Mouse (Mus musculus): Measurements from ENCODE around the gene Dab1.

- no peak for TF ChIP-seq MYC (IDR thresholded peaks at IDR 0.05; ENCODE audit: low read depth, low read length)
- no peak for TF ChIP-seq TBP (IDR thresholded peaks at IDR 0.05; ENCODE audit: low read depth, low read length)
- no peak for TF ChIP-seq USF1 (IDR thresholded peaks at IDR 0.05; ENCODE audit: low read depth, low read length)
- TF ChIP-seq UBTF (IDR thresholded peaks at IDR 0.05; ENCODE audit: borderline replicate concordance, insufficient read depth, low read depth, low read length) = no peak
- TF ChIP-seq ELF1 (IDR thresholded peaks at IDR 0.05; ENCODE audit: low read depth, low read length) = no peak
- TF ChIP-seq POLR2A (IDR thresholded peaks at IDR 0.05; ENCODE audit: control insufficient read depth in 1 of 2, insufficient read depth in 1 of 2, low read depth in 1 of 2, low read length in 2 of 2, poor library complexity in 1 of 2) = no peak
- no peak for TF ChIP-seq GATA1 (IDR thresholded peaks at IDR 0.05; ENCODE audit: low read depth, low read length)
- TF ChIP-seq ZKSCAN1 (IDR thresholded peaks at IDR 0.05; ENCODE audit: low read depth, low read length) = no peak
- TF ChIP-seq RCOR1 (IDR thresholded peaks at IDR 0.05; ENCODE audit: low read depth, low read length) = no peak
- no peak for TF ChIP-seq CTCF (IDR thresholded peaks at IDR 0.05 in 2 of 3, conservative IDR thresholded peaks at IDR 0.05 in 1 of 3; ENCODE audit: control insufficient read depth in 1 of 3, insufficient read depth in 1 of 3, low read depth in 2 of 3, low read length in 3 of 3, poor library complexity in 1 of 3, severe bottlenecking in 1 of 3)
- no peak for TF ChIP-seq EP300 (IDR thresholded peaks at IDR 0.05; ENCODE audit: low read depth in 1 of 2, low read length in 2 of 2)
Observed at GRCm38 (mm10) chr4:103889110-103889509, 270.0 kb downstream of the Dab1 start.

Data from MEL (cell line).